Mouse (Mus musculus) olfactory bulb, adult 2 months (tissue): Measurements from ENCODE around the gene Kpna7. TPM values are rescaled to one million over a fixed set of nuclear protein-coding genes. Genes with fewer than 3 reads are reported as not detected.

Experiments used
- H3K27ac ChIP-seq: fragments of 200-500 bp; 2 replicates; pipeline ENCODE4 v1.5.1; 2012; ENCODE audit warnings: low read depth, low read length; ENCODE audit not compliant: insufficient read depth
- H3K4me1 ChIP-seq: fragments of 200-500 bp; 2 replicates; pipeline ENCODE4 v1.6.1; 2012; ENCODE audit warnings: low read length; ENCODE audit not compliant: control insufficient read depth, insufficient read depth
- H3K4me3 ChIP-seq: fragments of 200-500 bp; 2 replicates; pipeline ENCODE4 v1.5.1; 2012; ENCODE audit warnings: mild to moderate bottlenecking, low read depth, low read length, moderate library complexity; ENCODE audit not compliant: insufficient read depth
- CTCF ChIP-seq: fragments of 200-500 bp; IDR thresholded peaks from 2 replicates; pipeline ENCODE4 v1.5.1; 2012; ENCODE audit warnings: low read depth, mild to moderate bottlenecking, low read length, moderate library complexity; ENCODE audit not compliant: insufficient read depth
- POLR2A ChIP-seq: fragments of 200-500 bp; IDR thresholded peaks from 2 replicates; pipeline ENCODE4 v1.6.1; 2012; ENCODE audit warnings: mild to moderate bottlenecking, low read depth, low read length, moderate library complexity; ENCODE audit not compliant: insufficient read depth
- WGBS: fragments of 180-500 bp; shearing (Covaris S2); methylation state at CpG from one replicate; pipeline ENCODE4 v1.1.7; 2018; 5-methylcytosine and 5-hydroxymethylcytosine counted together
- polyA plus RNA-seq: library from polyadenylated mRNA; stranded (reverse); fragments of >200 nt; gene quantifications from 2 replicates; pipeline ENCODE4 v1.2.4, GENCODE M21; 2012; ENCODE audit warnings: low replicate concordance; ENCODE audit not compliant: missing spikeins, insufficient read depth, insufficient read length

Kpna7 gene
- polyA plus RNA-seq, 1 experiment = not detected

DNA sequence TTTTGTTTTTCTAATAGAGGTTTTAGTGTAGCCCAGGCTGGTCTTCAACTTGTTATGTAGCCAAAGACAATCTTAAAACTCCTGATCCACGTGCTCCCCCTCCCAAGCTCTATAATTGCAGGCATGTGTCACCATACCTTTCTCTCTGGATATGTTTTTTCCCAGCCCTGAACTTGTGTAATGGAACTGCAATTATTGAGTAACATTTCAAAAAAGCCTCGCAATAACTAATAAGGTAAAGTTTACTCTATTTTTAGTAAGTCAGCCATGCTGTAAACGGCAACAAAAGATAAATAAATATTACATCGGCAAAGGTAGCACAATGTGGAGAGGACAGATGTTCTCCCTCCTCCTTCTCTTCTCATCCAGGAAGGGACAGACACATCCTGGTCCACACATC lies 139.5 kb downstream of the Kpna7 start:
- WGBS = 74% methylated on average over 4 of the region's 4 CpGs

GRCm38 (mm10) chr5:144943346-144943745 lies 140.5 kb downstream of the Kpna7 start:
- 92% methylated on average over 6 of the region's 6 CpGs for WGBS
- H3K27ac ChIP-seq = no peak overlapping the region
- no peak overlapping the region for H3K4me3 ChIP-seq
- TF ChIP-seq CTCF (no peak), POLR2A (no peak)
- H3K4me1 ChIP-seq = peaks cover 24% of the 10 kb centered on the region

More for the DNA sequence above, 139.5 kb downstream of the Kpna7 start:
- Histone ChIP-seq H3K4me3 (no peak overlapping the region), H3K27ac (no peak overlapping the region), H3K4me1 (peaks cover 27% of the 10 kb centered on the region)
- TF ChIP-seq CTCF (no peak), POLR2A (no peak)

DNA sequence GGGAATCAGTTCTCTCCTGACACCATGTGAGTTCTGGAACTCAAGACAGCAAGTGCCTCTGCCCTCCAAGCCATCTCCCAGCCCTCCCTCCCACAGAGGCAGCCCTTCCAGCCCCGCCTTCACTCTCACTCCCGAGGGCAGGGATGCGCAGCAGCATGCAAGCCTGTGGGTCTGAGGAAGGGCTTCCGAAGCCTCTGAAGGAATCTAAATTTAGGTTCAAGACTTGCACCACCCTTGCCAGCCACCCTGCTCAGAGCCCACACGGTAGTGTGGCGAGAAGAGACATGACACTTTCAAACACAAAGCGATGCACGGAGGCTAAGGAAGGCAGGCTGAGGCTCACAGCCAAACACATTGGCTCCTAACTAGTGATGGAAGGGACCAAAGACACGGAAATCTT lies 141.4 kb downstream of the Kpna7 start:
- 44% methylated on average over 9 of the region's 9 CpGs for WGBS
- TF ChIP-seq CTCF (no peak), POLR2A (no peak)
- H3K4me3 ChIP-seq = no peak overlapping the region
- H3K4me1 ChIP-seq = peaks cover 19% of the 10 kb centered on the region
- no peak overlapping the region for H3K27ac ChIP-seq

GRCm38 (mm10) chr5:144940904-144941303 lies 142.9 kb downstream of the Kpna7 start:
- H3K27ac ChIP-seq = no peak overlapping the region
- no peak overlapping the region for H3K4me3 ChIP-seq
- TF ChIP-seq CTCF (no peak), POLR2A (no peak)
- H3K4me1 ChIP-seq = peaks cover 13% of the 10 kb centered on the region
- WGBS = 58% methylated on average over 3 of the region's 3 CpGs

GRCm38 (mm10) chr5:144937304-144937703 lies 146.5 kb downstream of the Kpna7 start:
- 78% methylated on average over 2 of the region's 2 CpGs for WGBS
- no peak overlapping the region for H3K27ac ChIP-seq
- H3K4me3 ChIP-seq = no peak overlapping the region
- peaks cover 6% of the 10 kb centered on the region; the same call in 1 of the 2 replicates for H3K4me1 ChIP-seq
- TF ChIP-seq POLR2A = no peak
- TF ChIP-seq CTCF = no peak

Other genes starting within 250 kb of the Kpna7 start
- gene Smurf1, start 118.2 kb downstream of the Kpna7 start, polyA plus RNA-seq = not detected in 2 replicates
- not detected in 2 replicates for gene Gm4871, start 51.3 kb downstream of the Kpna7 start, polyA plus RNA-seq
- not detected in 2 replicates for gene 1700018F24Rik, start 41.0 kb downstream of the Kpna7 start, polyA plus RNA-seq
- not detected in 2 replicates for gene Arpc1a, start 200 bp downstream of the Kpna7 start, polyA plus RNA-seq
- not detected in 2 replicates for gene Arpc1b, start 30.2 kb upstream of the Kpna7 start, polyA plus RNA-seq
- gene Pdap1, start 56.2 kb upstream of the Kpna7 start, polyA plus RNA-seq = not detected in 2 replicates
- gene Bud31, start 56.3 kb upstream of the Kpna7 start, polyA plus RNA-seq = not detected in 2 replicates
- gene Ptcd1, start 83.1 kb upstream of the Kpna7 start, polyA plus RNA-seq = not detected in 2 replicates
- gene Cpsf4, start 83.2 kb upstream of the Kpna7 start, polyA plus RNA-seq = not detected in 2 replicates
- gene Atp5j2, start 108.0 kb upstream of the Kpna7 start, polyA plus RNA-seq = not detected in 2 replicates
- gene Zkscan14, start 117.8 kb upstream of the Kpna7 start, polyA plus RNA-seq = not detected in 2 replicates
- not detected in 2 replicates for gene Zkscan5, start 120.5 kb upstream of the Kpna7 start, polyA plus RNA-seq
- not detected in 2 replicates for gene Zfp655, start 147.7 kb upstream of the Kpna7 start, polyA plus RNA-seq
- gene Zscan25, start 196.5 kb upstream of the Kpna7 start, polyA plus RNA-seq = not detected in 2 replicates